ENCODE assay signal across 27 mouse cellular contexts in the genomic region with DNA sequence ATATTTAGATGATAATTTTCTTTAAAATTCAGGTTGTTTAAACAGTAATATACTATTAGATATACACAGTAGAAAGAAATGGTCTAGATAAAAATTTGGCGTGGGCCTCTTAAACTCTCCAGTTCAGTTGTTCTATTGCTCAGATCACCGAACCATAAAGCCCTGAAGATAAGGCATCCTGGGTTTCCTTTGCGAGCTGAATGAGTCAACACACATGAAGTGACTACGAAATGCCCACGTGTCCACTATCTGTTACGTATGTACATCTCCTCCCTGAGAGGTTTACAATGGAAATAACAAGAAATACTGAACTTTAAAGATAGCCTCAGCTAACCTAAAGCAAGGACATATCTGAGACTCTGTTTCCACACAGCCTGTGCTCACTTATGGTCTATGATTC.
"Had no signal": no experiment of that assay in that cellular context is flagged by ENCODE, and none has a peak within 500 bp of the region (broad histone marks: within the 10 kb centered on the region; RNA-seq: fewer than 3 reads in every experiment).

No protein-coding gene starts in this region.

- H3K4me1 ChIP-seq: embryonic facial prominence, embryonic 12.5 days; embryonic facial prominence, embryonic 15.5 days had no signal

- H3K9ac ChIP-seq: embryonic facial prominence, embryonic 12.5 days; embryonic facial prominence, embryonic 13.5 days; embryonic facial prominence, embryonic 15.5 days; forebrain, embryonic 12.5 days; forebrain, embryonic 15.5 days; forebrain, postnatal 0 days had no signal

- H3K27me3 ChIP-seq: embryonic facial prominence, embryonic 12.5 days; embryonic facial prominence, embryonic 13.5 days; embryonic facial prominence, embryonic 15.5 days; forebrain, embryonic 15.5 days had no signal

- H3K9me3 ChIP-seq: embryonic facial prominence, embryonic 12.5 days had no signal

- ATAC-seq: forebrain, embryonic 14.5 days; forebrain, embryonic 15.5 days; forebrain, embryonic 16.5 days; forebrain, postnatal 0 days had no signal

- H3K27ac ChIP-seq: embryonic facial prominence, embryonic 10.5 days; embryonic facial prominence, embryonic 12.5 days; embryonic facial prominence, embryonic 13.5 days; embryonic facial prominence, embryonic 15.5 days; forebrain, embryonic 10.5 days; forebrain, embryonic 12.5 days; forebrain, embryonic 15.5 days; gastrocnemius, adult 2 months; heart, adult 2 months had no signal

- DNase-seq: cerebellum, adult 2 months; cerebellum, adult 8-10 months; cerebellum, adult 9-10 months; cerebellum, adult 9-11 months; cerebellum, postnatal 10 days; cerebellum, postnatal 14 days; cerebellum, postnatal 25 days; cerebellum, postnatal 36 days; embryo, embryonic 11 days; forebrain, postnatal 0 days; gastrocnemius, adult 2 months; gastrocnemius, postnatal 10 days; gastrocnemius, postnatal 14 days; gastrocnemius, postnatal 25 days; gastrocnemius, postnatal 36 days; heart, adult 18-20 months; heart, adult 2 months had no signal

- H3K4me3 ChIP-seq: embryonic facial prominence, embryonic 10.5 days; embryonic facial prominence, embryonic 12.5 days; embryonic facial prominence, embryonic 13.5 days; embryonic facial prominence, embryonic 15.5 days; erythroblast, embryonic 14.5 days; forebrain, embryonic 10.5 days; forebrain, embryonic 12.5 days; forebrain, embryonic 15.5 days; gastrocnemius, adult 2 months; heart, adult 2 months had no signal

- H3K4me2 ChIP-seq: embryonic facial prominence, embryonic 12.5 days; embryonic facial prominence, embryonic 13.5 days; embryonic facial prominence, embryonic 15.5 days; forebrain, embryonic 12.5 days; forebrain, embryonic 15.5 days had no signal

- H3K36me3 ChIP-seq: embryonic facial prominence, embryonic 12.5 days; embryonic facial prominence, embryonic 13.5 days; embryonic facial prominence, embryonic 15.5 days; forebrain, embryonic 15.5 days had no signal
